Mouse (Mus musculus) embryonic facial prominence, embryonic 15.5 days (tissue): Measurements from ENCODE around the gene Col16a1. TPM values are rescaled to one million over a fixed set of nuclear protein-coding genes. Genes with fewer than 3 reads are reported as not detected.

Source experiments
- ATAC-seq: fragments of 200-750 bp; cut with Nextera tagmentation; 2 replicates; pipeline ENCODE4 v1.8.0; 2017; ENCODE audit warnings: low read depth, moderate TSS enrichment; ENCODE audit not compliant: insufficient number of reproducible peaks, low FRiP score, low TSS enrichment
- H3K27ac ChIP-seq: fragments of 300-500 bp; sonication (generic); replicated peaks from 2 replicates; pipeline ENCODE4 v1.5.1; 2015; ENCODE audit warnings: mild to moderate bottlenecking, inconsistent platforms
- H3K27me3 ChIP-seq: fragments of 300-500 bp; sonication (generic); 2 replicates; pipeline ENCODE4 v1.6.1; 2015; ENCODE audit warnings: inconsistent platforms
- H3K36me3 ChIP-seq: fragments of 300-500 bp; sonication (generic); 2 replicates; pipeline ENCODE4 v1.6.1; 2015; ENCODE audit warnings: mild to moderate bottlenecking, inconsistent platforms
- H3K4me1 ChIP-seq: fragments of 300-500 bp; sonication (generic); 2 replicates; pipeline ENCODE4 v1.6.1; 2015; ENCODE audit warnings: inconsistent platforms
- H3K4me2 ChIP-seq: fragments of 300-500 bp; sonication (generic); replicated peaks from 2 replicates; pipeline ENCODE4 v1.6.1; 2015; ENCODE audit warnings: mild to moderate bottlenecking, inconsistent platforms
- H3K4me3 ChIP-seq: fragments of 300-500 bp; sonication (generic); replicated peaks from 2 replicates; pipeline ENCODE4 v1.5.1; 2015; ENCODE audit warnings: mild to moderate bottlenecking, inconsistent platforms
- H3K9ac ChIP-seq: fragments of 300-500 bp; sonication (generic); 2 replicates; pipeline ENCODE4 v1.6.1; 2015; ENCODE audit warnings: inconsistent platforms
- H3K9me3 ChIP-seq: fragments of 300-500 bp; sonication (generic); replicated peaks from 2 replicates; pipeline ENCODE4 v1.6.1; 2016; ENCODE audit warnings: inconsistent platforms
- WGBS: fragments of 180-500 bp; shearing (Covaris S2); methylation state at CpG from one replicate; pipeline ENCODE4 v1.1.7; 2015; 5-methylcytosine and 5-hydroxymethylcytosine counted together
- polyA plus RNA-seq: library from polyadenylated mRNA; unstranded; fragments of >200 nt; fragmentation: Nextera tagmentation; extraction: Ambion mirVana; gene quantifications from 2 replicates; pipeline ENCODE4 v1.2.1, GENCODE M21; 2015

Gene Col16a1
- polyA plus RNA-seq, 1 experiment from 2014 or later: 190 TPM

DNA sequence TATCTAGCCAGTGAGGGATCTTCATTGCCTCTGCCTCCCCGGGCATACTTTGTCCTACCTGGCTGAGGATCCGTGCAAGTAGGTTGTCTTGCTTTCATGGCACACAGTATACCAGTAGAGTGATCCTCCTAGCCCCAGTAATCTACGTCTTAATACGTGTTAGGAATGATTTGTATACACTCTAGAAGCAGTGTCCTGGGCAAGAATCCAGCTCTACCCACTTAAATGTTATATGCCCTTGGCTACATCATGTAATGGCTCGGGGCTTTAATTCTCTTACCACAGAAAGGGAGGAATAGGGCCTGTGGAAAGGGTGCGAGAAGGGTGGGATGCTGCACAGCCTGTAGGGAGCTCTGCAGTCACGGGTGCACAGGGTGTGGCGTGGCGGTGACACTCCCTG, 62.0 kb downstream of the Col16a1 start:
- no peak overlapping the region for H3K4me2 ChIP-seq
- 84% methylated on average over 9 of the region's 9 CpGs for WGBS
- no peaks in the 10 kb centered on the region for H3K9me3 ChIP-seq
- peaks cover 10% of the 10 kb centered on the region; the same call in 1 of the 2 replicates for H3K36me3 ChIP-seq
- H3K4me3 ChIP-seq: no peak overlapping the region
- H3K27me3 ChIP-seq: no peaks in the 10 kb centered on the region
- H3K27ac ChIP-seq: no peak overlapping the region
- ATAC-seq: no peak
- no peak overlapping the region for H3K9ac ChIP-seq
- H3K4me1 ChIP-seq: peaks cover 33% of the 10 kb centered on the region

DNA sequence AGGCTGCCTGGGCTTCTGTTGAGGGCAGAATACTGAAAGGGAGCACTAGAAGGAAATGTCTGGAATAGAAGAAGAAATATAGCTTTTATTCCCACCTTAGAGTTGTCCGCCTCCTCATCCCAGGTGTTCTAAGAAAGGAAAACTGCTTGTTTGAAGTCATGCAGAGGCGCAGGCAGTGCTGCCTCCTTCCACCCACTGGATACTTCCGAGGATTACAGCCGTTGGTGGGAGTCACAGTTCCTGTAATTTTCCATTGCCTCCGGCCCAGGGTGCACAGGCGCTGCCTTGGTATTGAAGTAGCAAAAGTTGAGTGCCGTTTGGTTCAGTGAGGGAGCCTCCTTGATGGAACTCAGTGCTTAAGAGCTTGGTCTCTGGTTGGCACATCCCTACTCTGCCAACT, 62.5 kb downstream of the Col16a1 start:
- no peaks in the 10 kb centered on the region for H3K27me3 ChIP-seq
- no peak for ATAC-seq
- peaks cover 33% of the 10 kb centered on the region for H3K4me1 ChIP-seq
- no peak overlapping the region for H3K27ac ChIP-seq
- WGBS: 87% methylated on average over 7 of the region's 7 CpGs
- H3K4me2 ChIP-seq: no peak overlapping the region
- H3K9me3 ChIP-seq: no peaks in the 10 kb centered on the region
- H3K9ac ChIP-seq: no peak overlapping the region
- peaks cover 10% of the 10 kb centered on the region; the same call in 1 of the 2 replicates for H3K36me3 ChIP-seq
- H3K4me3 ChIP-seq: no peak overlapping the region

DNA sequence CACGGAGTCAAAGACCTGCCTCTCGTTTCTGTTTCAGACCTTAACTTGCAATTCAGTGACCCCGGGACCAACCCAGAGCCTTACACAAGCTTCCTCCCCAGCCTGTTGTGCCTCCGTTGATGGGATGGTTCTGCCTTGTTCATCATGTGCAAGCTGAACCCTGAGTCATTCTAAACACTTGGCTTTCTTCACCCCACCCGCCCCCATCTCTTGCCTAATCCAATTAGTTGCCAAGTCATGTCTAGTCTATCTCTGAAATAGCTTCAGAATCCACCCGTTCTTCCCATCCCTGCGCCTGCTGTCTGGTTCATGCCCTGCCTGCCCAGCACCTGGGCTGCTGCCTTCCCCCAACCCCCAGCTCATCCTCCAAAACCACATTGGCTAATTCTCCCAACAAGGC, 64.7 kb downstream of the Col16a1 start:
- H3K9ac ChIP-seq: no peak overlapping the region
- no peak overlapping the region for H3K4me3 ChIP-seq
- WGBS: 69% methylated on average over 7 of the region's 7 CpGs
- H3K27ac ChIP-seq: no peak overlapping the region
- peaks cover 18% of the 10 kb centered on the region; the same call in 1 of the 2 replicates for H3K36me3 ChIP-seq
- H3K27me3 ChIP-seq: no peaks in the 10 kb centered on the region
- ATAC-seq: no peak
- peaks cover 27% of the 10 kb centered on the region for H3K4me1 ChIP-seq
- no peaks in the 10 kb centered on the region for H3K9me3 ChIP-seq
- H3K4me2 ChIP-seq: no peak overlapping the region

DNA sequence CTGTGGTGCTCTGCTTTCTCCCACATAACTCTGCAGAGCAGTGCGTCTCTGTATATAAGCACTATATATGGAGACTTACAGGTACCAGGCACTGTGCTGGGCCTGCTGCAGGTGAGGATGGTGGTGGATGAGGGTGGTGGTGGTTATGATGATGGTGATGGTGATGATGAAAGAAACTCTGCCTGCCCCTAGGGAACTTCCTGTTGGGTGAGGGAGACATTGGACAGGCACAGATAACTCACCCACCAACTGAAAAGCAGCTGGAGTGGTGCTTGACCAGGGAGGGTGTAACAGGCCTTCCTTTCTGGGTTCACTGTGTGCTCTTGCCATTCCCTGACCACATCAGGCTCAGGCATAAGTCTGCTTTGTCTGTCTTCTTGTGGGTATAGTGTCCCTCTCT, 65.1 kb downstream of the Col16a1 start:
- ATAC-seq: no peak
- WGBS: 96% methylated on average over 1 of the region's 1 CpGs
- Histone ChIP-seq H3K36me3 (peaks cover 23% of the 10 kb centered on the region; the same call in 1 of the 2 replicates), H3K9ac (no peak overlapping the region), H3K4me2 (no peak overlapping the region), H3K27me3 (no peaks in the 10 kb centered on the region), H3K9me3 (no peaks in the 10 kb centered on the region), H3K27ac (no peak overlapping the region), H3K4me1 (peaks cover 27% of the 10 kb centered on the region), H3K4me3 (no peak overlapping the region)

DNA sequence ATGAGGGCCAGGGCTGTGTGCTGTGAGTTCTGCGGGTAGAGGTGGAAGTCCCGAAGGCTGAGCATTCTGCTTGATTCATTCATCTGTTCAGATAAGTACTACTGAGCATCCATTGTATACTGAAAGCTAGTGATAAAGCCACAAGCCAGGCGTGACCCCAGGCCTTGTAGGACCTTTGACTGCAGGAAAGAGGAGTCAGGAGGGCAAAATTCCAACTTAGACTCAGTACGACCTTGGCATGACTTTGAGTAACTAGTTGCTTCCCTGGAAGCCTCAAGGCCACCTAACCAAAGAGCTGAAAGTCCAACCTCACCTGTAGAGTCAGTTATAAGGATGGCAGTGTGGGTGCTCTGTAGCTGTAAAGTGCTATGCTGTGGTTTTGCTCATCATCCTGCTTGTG, 73.1 kb downstream of the Col16a1 start:
- Histone ChIP-seq H3K4me1 (peaks cover 13% of the 10 kb centered on the region), H3K36me3 (peaks cover 52% of the 10 kb centered on the region), H3K27me3 (no peaks in the 10 kb centered on the region), H3K27ac (no peak overlapping the region), H3K4me3 (no peak overlapping the region), H3K9me3 (no peaks in the 10 kb centered on the region), H3K4me2 (no peak overlapping the region), H3K9ac (no peak overlapping the region)
- WGBS: 81% methylated on average over 4 of the region's 4 CpGs
- no peak for ATAC-seq

DNA sequence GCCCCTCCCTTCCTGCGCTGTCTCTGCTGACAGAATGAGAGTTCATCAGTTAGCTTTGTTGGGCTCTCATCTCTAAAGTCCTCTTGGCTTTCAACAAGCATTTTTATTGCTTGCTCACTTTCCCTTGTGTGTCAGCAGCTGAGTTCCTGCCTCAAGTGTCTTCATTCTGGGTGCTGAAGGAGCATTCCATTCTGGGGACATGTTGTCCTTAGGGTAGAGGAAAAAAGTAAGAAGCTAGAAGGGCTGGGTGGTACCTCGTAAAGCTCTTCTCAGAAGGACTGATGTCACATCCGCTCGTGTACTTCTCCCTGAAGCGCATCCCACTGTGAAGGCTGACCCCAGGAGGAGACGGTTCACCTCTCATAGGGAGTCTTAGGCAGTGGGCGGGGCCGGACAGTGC, 73.9 kb downstream of the Col16a1 start:
- H3K27ac ChIP-seq: no peak overlapping the region
- H3K27me3 ChIP-seq: no peaks in the 10 kb centered on the region
- ATAC-seq: no peak
- H3K4me1 ChIP-seq: peaks cover 15% of the 10 kb centered on the region
- H3K4me2 ChIP-seq: no peak overlapping the region
- 72% methylated on average over 8 of the region's 8 CpGs for WGBS
- H3K9me3 ChIP-seq: no peaks in the 10 kb centered on the region
- no peak overlapping the region for H3K9ac ChIP-seq
- peaks cover 57% of the 10 kb centered on the region for H3K36me3 ChIP-seq
- no peak overlapping the region for H3K4me3 ChIP-seq

DNA sequence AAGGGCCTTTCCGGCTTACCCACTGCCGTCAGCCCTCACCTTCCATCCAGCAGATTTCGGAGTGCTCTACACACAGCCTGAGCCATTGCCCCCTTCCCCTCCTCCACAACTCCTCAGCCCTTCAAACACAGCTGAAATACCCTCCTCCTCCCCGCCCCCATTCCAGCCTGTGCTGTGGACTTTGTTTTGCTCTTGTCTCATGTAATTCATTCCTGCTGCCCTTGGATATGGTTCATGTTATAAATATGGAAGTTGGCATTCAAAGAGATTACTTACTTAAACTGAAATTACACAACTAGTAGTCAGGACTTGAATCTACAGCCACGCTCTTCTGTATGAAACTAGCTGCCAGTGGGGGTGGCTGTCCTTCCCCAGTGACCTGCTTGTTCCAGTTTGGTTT, 75.4 kb downstream of the Col16a1 start:
- Histone ChIP-seq H3K9ac (no peak overlapping the region), H3K4me1 (peaks cover 15% of the 10 kb centered on the region), H3K27ac (peak overlapping the region; percentile 34; the same call in 1 of the 2 replicates), H3K27me3 (no peaks in the 10 kb centered on the region), H3K4me3 (no peak overlapping the region), H3K36me3 (peaks cover 66% of the 10 kb centered on the region), H3K9me3 (no peaks in the 10 kb centered on the region), H3K4me2 (no peak overlapping the region)
- WGBS: 55% methylated on average over 5 of the region's 5 CpGs
- ATAC-seq: peak; percentile 64; the same call in 1 of the 2 replicates

DNA sequence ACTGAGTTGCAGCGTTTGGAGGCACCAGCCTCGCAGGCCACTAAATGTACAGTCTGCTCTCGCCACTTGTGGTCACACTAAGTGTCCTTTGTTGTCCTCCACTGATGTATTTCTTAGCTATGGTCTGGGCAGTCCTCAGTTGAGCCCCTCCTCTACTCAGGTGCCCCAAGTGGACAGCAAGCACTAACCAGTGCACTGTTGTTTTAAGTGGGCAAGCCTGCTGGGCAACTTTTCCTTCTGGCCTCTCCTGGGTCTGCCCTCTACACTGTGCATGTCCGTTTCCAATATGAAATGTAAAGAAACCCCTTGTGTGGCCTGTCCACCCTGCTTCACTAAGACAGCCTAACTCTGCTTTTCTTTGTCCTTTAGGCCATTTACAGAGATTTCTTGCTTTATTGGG, 76.5 kb downstream of the Col16a1 start:
- Histone ChIP-seq H3K9ac (no peak overlapping the region), H3K36me3 (peaks cover 72% of the 10 kb centered on the region), H3K27me3 (no peaks in the 10 kb centered on the region), H3K27ac (no peak overlapping the region), H3K4me1 (peaks cover 15% of the 10 kb centered on the region), H3K9me3 (no peaks in the 10 kb centered on the region), H3K4me3 (no peak overlapping the region), H3K4me2 (no peak overlapping the region)
- ATAC-seq: no peak
- 90% methylated on average over 4 of the region's 4 CpGs for WGBS

DNA sequence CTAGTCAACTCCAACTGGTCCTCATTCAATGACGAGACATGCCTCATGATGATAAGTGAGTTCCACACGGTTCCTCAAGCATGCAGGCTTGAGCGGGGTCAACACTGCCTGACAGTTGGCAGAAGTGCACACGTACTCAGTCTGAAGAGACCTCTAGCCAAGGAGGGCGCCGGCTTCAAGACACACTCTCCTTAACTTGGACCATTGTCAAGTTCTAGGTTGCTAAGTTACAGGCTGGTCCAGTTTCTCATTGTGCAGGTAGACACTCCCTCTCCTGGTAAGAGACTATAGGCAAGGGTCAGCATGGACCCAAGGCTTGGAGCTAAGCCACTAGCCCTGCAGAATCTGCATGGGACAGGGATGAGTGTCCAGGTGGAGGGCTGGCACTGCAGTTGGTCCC, 77.5 kb downstream of the Col16a1 start:
- H3K36me3 ChIP-seq: peaks cover 72% of the 10 kb centered on the region
- no peaks in the 10 kb centered on the region for H3K27me3 ChIP-seq
- no peak overlapping the region for H3K4me3 ChIP-seq
- H3K9me3 ChIP-seq: no peaks in the 10 kb centered on the region
- no peak overlapping the region for H3K27ac ChIP-seq
- peaks cover 15% of the 10 kb centered on the region for H3K4me1 ChIP-seq
- ATAC-seq: no peak
- H3K9ac ChIP-seq: no peak overlapping the region
- 92% methylated on average over 6 of the region's 6 CpGs for WGBS
- H3K4me2 ChIP-seq: no peak overlapping the region

DNA sequence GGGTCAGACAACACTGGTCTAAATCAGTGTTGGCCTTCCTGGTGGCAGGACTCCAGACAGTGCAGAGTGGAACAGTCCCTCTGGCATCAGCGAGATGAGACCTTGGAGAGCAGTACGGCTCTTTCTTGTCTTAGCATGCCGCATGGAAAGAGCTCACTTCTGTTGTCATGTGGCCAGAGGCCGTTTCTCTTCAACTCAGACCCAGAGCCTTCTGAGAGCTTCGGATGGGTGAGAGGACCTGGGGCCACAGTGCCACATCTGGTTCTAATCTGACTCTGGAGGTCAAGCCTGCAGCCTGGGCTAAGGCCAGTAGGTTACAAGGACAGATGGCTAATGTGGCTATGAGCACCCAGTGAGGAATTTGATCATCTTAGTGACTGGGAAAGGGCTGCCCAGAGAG, 78.3 kb downstream of the Col16a1 start:
- no peak for ATAC-seq
- no peak overlapping the region for H3K27ac ChIP-seq
- H3K9ac ChIP-seq: no peak overlapping the region
- 25% methylated on average over 5 of the region's 5 CpGs for WGBS
- no peaks in the 10 kb centered on the region for H3K9me3 ChIP-seq
- H3K27me3 ChIP-seq: no peaks in the 10 kb centered on the region
- H3K4me1 ChIP-seq: peaks cover 23% of the 10 kb centered on the region
- H3K36me3 ChIP-seq: peaks cover 69% of the 10 kb centered on the region
- no peak overlapping the region for H3K4me3 ChIP-seq
- no peak overlapping the region for H3K4me2 ChIP-seq

DNA sequence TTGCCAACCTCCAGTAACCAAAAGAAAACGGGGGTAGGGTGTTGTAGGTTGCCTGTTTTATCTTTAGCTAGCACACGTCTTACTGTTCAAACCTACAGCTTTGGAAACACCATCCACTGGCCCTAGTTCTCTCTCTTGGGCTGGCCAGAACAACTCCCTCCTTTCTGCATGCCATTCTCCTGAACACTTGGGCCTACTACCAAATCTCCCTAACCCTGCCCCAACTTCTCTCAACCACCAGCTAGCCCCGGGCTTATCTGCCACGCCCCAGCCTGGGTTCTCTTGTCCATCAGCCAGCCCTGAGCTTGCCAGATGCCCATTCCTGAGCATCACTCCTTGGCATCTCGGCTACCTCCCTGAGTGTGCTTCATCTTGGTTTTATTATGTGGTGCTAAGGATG, 81.3 kb downstream of the Col16a1 start:
- H3K27ac ChIP-seq: no peak overlapping the region
- no peak overlapping the region for H3K9ac ChIP-seq
- no peaks in the 10 kb centered on the region for H3K27me3 ChIP-seq
- no peak overlapping the region for H3K4me3 ChIP-seq
- H3K4me1 ChIP-seq: peaks cover 13% of the 10 kb centered on the region; the same call in 1 of the 2 replicates
- 81% methylated on average over 5 of the region's 5 CpGs for WGBS
- H3K4me2 ChIP-seq: no peak overlapping the region
- no peak for ATAC-seq
- H3K9me3 ChIP-seq: no peaks in the 10 kb centered on the region
- H3K36me3 ChIP-seq: peaks cover 46% of the 10 kb centered on the region

DNA sequence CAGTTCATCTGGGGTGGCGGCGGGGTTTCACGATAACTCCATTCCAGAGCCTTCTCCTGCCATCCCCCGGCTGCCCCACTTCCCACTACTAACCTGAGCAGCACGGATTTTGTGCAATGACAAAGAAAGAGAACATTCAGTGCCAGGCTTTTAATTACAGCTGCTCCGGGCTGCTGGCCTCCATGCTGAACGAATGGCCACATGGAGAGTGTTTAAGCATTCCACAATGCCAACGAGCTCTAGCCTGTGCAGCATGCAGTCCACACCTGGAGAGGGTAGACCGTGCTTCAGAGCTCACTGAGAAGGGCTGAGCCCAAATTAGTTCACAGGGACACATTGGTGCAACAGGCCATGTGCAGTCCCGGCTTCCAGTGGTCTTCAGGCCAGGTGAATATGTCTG, 82.4 kb downstream of the Col16a1 start:
- H3K9ac ChIP-seq: no peak overlapping the region
- H3K4me1 ChIP-seq: peaks cover 13% of the 10 kb centered on the region; the same call in 1 of the 2 replicates
- no peak overlapping the region for H3K27ac ChIP-seq
- WGBS: 79% methylated on average over 10 of the region's 10 CpGs
- H3K36me3 ChIP-seq: peaks cover 34% of the 10 kb centered on the region
- H3K4me3 ChIP-seq: no peak overlapping the region
- no peak overlapping the region for H3K4me2 ChIP-seq
- no peaks in the 10 kb centered on the region for H3K9me3 ChIP-seq
- ATAC-seq: no peak
- 0 out of 2 replicates have a peak, but pooled peaks cover under 1% of the 10 kb centered on the region for H3K27me3 ChIP-seq
